Mouse (Mus musculus): ENCODE results near the gene Sh3rf3. TPM values are rescaled to one million over a fixed set of nuclear protein-coding genes. Genes with fewer than 3 reads are reported as not detected.
"Not testable (repeated sequence)": the region's sequence is repeated elsewhere in the genome, so short reads cannot be mapped to it uniquely, and the experiment has no call there.

The Sh3rf3 gene
- polyA plus RNA-seq, 1 experiment from 2014 or later: 0.43 TPM

DNA sequence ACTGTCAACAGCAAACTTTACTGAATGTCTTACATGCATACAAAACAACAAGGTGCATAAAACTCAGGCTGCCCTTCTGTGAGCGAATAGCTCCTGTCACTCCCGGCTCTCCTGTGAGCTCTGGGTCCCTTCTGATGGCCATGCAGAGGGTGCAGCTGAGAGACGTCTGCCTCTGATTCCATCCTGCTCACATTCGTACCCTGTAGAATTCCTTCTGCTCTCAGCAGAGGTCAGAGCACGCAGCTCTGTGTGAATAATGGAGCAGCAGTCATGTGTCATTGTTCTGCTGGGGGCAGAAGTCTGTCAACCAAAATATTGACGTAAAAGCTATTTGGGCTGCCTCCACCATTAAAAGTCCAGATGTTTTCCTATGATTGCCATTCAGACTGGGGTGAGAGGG, 243.1 kb downstream of the Sh3rf3 start:
- no peaks in the 10 kb centered on the region for H3K9me3 ChIP-seq
- no peak for ATAC-seq
- no peak overlapping the region for H3K4me2 ChIP-seq (replicated peaks)
- no peak overlapping the region for H3K27ac ChIP-seq
- no peak overlapping the region for H3K4me3 ChIP-seq (replicated peaks)
- H3K4me1 ChIP-seq (replicated peaks): no peaks in the 10 kb centered on the region
- H3K36me3 ChIP-seq: no peaks in the 10 kb centered on the region
- H3K27me3 ChIP-seq (replicated peaks): no peaks in the 10 kb centered on the region
- WGBS: 49% methylated on average over 6 of the region's 6 CpGs
- H3K9ac ChIP-seq: no peak overlapping the region

DNA sequence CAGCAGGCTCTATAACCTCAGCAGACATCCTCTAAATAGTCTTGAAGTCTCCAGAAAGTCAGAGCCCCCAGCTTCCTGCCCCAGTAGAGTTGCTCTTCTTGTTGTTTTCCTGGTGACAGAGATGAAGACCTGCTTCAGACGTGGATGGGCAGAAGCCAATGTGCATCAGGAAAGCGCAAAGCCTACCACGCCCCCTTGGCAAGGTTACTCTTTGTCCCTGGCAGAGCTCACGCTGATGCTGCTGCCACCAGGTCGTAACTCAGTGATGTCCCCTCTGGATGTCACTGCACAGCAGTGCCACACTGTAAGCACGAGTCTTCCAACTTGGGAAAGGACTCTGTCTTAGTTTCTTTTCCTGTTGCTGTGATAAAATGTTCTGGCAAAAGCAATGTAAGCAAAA, 253.6 kb downstream of the Sh3rf3 start:
- Histone ChIP-seq H3K9ac (no peak overlapping the region), H3K4me1 (replicated peaks) (no peaks in the 10 kb centered on the region), H3K9me3 (no peaks in the 10 kb centered on the region), H3K27ac (no peak overlapping the region), H3K27me3 (replicated peaks) (no peaks in the 10 kb centered on the region), H3K36me3 (no peaks in the 10 kb centered on the region), H3K4me2 (replicated peaks) (no peak overlapping the region), H3K4me3 (replicated peaks) (no peak overlapping the region)
- 58% methylated on average over 6 of the region's 6 CpGs for WGBS
- no peak for ATAC-seq

DNA sequence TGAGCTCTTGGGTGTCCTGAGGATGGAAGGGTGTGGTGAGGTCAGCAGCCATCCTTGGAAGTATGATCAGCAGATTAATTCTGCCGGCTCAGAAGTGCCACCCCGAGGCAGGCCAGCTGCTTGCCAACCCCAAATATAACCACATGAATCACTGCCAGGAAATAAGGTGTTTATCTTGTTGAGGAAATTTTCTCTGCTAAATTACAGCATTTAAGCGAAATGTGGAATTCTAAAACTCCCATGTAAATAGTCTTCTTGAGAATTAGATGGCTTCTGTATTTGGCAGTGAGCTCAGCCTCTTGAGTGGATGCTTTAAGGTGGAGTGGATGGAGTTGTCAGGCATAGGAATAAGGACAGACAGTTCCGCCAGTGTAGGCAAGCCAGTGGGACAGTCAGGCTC, 259.7 kb downstream of the Sh3rf3 start:
- no peak overlapping the region for H3K9ac ChIP-seq
- no peak for ATAC-seq
- H3K4me3 ChIP-seq (replicated peaks): no peak overlapping the region
- H3K4me1 ChIP-seq (replicated peaks): no peaks in the 10 kb centered on the region
- H3K4me2 ChIP-seq (replicated peaks): no peak overlapping the region
- H3K27ac ChIP-seq: no peak overlapping the region
- no peaks in the 10 kb centered on the region for H3K9me3 ChIP-seq
- H3K36me3 ChIP-seq: no peaks in the 10 kb centered on the region
- no peaks in the 10 kb centered on the region for H3K27me3 ChIP-seq (replicated peaks)
- 67% methylated on average over 4 of the region's 4 CpGs for WGBS

DNA sequence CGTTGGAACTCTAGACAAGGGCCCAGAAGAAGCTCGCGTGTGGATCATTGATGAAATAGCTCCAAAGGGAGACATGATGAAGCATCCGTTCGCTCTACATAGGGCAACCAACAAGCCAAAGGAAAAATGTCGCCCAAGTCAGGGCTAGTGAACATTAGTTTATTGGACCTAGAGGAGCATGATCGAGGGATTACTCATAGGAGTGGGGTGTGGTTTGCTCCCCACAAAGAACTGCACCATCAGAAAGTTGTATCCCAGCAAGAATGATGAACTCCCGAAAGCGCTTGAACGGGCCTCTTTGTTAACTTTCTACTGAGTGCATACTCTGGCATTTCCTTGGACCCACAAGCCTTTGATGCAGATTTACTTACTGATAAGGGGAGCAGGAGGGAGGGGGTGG, 263.5 kb downstream of the Sh3rf3 start:
- no peak overlapping the region for H3K9ac ChIP-seq
- no peaks in the 10 kb centered on the region for H3K9me3 ChIP-seq
- no peaks in the 10 kb centered on the region for H3K36me3 ChIP-seq
- no peaks in the 10 kb centered on the region for H3K4me1 ChIP-seq (replicated peaks)
- H3K27ac ChIP-seq: no peak overlapping the region
- WGBS: 88% methylated on average over 10 of the region's 10 CpGs
- no peak overlapping the region for H3K4me3 ChIP-seq (replicated peaks)
- no peak overlapping the region for H3K4me2 ChIP-seq (replicated peaks)
- H3K27me3 ChIP-seq (replicated peaks): no peaks in the 10 kb centered on the region
- no peak for ATAC-seq

DNA sequence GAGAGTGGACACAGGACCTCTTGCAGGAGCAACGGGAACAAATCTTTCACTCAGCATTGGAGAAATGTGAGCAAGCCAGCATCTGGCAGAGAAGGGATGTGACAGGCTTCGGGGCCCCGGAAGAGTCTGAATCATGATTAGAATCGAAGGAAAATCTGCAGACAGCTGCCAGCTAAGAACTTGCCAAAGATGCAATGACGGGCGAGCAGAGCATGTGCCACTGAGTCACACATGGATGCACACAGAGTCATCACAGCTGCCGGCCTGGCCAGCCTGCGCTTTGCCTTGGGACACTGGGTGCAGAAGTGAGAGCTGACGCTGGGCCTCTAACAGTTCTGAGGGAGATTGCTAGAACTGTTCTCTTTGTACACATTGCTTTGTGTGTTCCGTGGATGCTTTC, 264.8 kb downstream of the Sh3rf3 start:
- ATAC-seq: no peak
- no peak overlapping the region for H3K9ac ChIP-seq
- WGBS: 77% methylated on average over 10 of the region's 10 CpGs

DNA sequence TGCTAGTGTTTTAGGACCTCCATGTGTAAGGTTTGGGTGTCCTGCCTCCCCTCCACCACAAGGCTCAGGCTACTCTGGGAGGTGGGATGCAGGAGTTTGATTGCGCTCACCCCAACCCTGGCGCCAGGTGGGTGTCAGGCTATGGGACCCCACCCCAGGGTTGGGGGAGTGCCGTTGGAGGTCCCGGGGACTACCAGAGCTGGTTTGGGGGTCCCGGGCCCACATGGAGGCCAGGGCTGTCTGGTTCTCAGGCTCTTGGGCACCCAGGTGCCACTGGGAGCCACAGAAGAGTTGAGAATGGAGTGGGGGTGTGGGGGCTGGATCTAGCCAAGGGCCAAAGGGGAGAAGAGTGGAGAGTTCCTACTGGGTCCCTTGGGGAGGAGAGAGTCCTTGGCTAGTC, 272.4 kb downstream of the Sh3rf3 start:
- ATAC-seq: no peak
- no peak overlapping the region for H3K4me3 ChIP-seq (replicated peaks)
- H3K9ac ChIP-seq: no peak overlapping the region
- no peaks in the 10 kb centered on the region for H3K27me3 ChIP-seq (replicated peaks)
- no peak overlapping the region for H3K27ac ChIP-seq
- no peaks in the 10 kb centered on the region for H3K9me3 ChIP-seq
- H3K4me1 ChIP-seq (replicated peaks): no peaks in the 10 kb centered on the region
- H3K4me2 ChIP-seq (replicated peaks): no peak overlapping the region
- 93% methylated on average over 5 of the region's 5 CpGs for WGBS
- H3K36me3 ChIP-seq: no peaks in the 10 kb centered on the region

More for the DNA sequence above, 264.8 kb downstream of the Sh3rf3 start:
- H3K27me3 ChIP-seq (replicated peaks): no peaks in the 10 kb centered on the region
- no peaks in the 10 kb centered on the region for H3K36me3 ChIP-seq
- no peak overlapping the region for H3K27ac ChIP-seq
- no peaks in the 10 kb centered on the region for H3K4me1 ChIP-seq (replicated peaks)
- no peak overlapping the region for H3K4me2 ChIP-seq (replicated peaks)
- H3K4me3 ChIP-seq (replicated peaks): no peak overlapping the region
- no peaks in the 10 kb centered on the region for H3K9me3 ChIP-seq

DNA sequence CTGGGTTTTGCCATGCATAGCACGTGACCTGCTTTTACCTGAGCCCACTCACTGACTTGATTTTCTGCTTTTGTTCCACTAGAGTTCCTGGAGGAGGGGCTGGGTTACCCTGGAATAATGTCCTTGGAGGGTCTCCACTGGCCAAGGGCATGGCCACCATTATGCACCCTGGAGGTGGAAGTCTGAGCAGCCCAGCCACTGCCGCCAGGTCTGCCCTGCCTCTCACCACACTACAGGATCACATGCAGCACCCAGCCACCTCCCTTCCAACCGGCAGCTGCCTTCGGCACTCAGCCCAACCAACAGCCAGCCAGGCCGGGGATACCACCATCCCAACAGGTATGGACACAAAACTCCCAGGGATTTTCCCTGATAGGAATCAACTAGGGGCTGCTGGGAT, 273.4 kb downstream of the Sh3rf3 start:
- H3K4me3 ChIP-seq (replicated peaks): no peak overlapping the region
- no peak overlapping the region for H3K27ac ChIP-seq
- 83% methylated on average over 5 of the region's 5 CpGs for WGBS
- ATAC-seq: no peak
- H3K36me3 ChIP-seq: no peaks in the 10 kb centered on the region
- H3K4me2 ChIP-seq (replicated peaks): no peak overlapping the region
- no peaks in the 10 kb centered on the region for H3K4me1 ChIP-seq (replicated peaks)
- H3K9me3 ChIP-seq: no peaks in the 10 kb centered on the region
- no peak overlapping the region for H3K9ac ChIP-seq
- no peaks in the 10 kb centered on the region for H3K27me3 ChIP-seq (replicated peaks)

DNA sequence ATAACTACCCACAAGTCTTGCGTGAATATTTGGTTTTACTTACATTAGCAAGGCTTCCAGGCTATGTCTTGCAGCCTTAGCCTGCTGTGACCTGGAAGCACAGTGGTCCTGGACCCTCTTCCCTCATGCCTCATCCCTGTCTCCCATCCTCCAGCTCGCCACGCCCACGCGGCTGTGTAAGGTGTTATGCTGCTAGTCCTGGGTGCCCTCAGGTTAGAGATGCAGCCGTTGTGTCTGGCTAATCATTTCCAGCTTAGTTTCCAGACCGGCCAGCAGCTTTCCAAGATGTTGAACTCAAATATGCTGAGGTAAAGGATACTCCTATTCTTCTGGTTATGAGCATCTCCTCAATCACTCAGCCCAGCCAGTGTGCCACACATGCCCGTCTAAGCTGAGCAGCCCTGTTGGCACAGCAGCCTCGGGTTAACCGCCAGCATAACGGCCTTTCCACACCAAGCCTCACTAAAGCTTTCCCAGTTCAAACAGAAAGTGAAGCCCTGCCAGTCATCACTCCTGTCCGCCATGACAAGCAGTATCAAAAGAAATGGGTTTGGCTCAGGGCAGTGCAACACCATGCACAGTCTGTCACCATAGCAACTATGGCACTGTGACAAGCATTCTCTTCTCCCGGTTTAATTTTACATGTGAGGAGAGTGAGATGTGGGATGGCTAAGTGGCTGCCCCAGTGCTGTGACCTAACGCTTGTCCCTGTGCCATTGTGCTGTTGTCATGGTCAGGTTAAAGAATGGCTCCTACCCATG, 276.9 kb downstream of the Sh3rf3 start:
- Histone ChIP-seq H3K27me3 (replicated peaks) (no peaks in the 10 kb centered on the region; the same call in 1 of the 2 replicates), H3K9ac (no peak overlapping the region), H3K4me3 (replicated peaks) (no peak overlapping the region), H3K9me3 (no peaks in the 10 kb centered on the region), H3K27ac (no peak overlapping the region), H3K36me3 (no peaks in the 10 kb centered on the region), H3K4me1 (replicated peaks) (no peaks in the 10 kb centered on the region), H3K4me2 (replicated peaks) (no peak overlapping the region)
- WGBS: 76% methylated on average over 14 of the region's 14 CpGs
- ATAC-seq: no peak

DNA sequence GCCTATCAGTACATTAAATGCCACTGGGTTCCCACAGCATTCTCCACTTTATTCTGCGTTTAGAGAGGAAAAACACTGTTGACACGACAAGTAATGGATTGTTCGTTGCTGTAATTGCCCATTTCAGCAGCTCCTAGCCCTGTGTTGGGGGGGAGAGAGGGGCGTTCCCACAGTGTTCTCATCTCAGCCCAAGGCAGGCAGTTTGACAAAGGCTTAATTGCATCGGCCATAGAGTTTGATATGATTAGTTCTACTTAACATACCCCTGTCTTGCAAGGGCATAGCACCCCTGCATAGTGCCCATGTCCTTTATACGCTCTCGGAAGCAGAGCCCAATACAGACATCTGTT, 277.4 kb downstream of the Sh3rf3 start:
- no peak overlapping the region for H3K4me3 ChIP-seq (replicated peaks)
- H3K4me2 ChIP-seq (replicated peaks): no peak overlapping the region
- no peaks in the 10 kb centered on the region for H3K36me3 ChIP-seq
- ATAC-seq: no peak
- 77% methylated on average over 7 of the region's 7 CpGs for WGBS
- H3K27me3 ChIP-seq (replicated peaks): no peaks in the 10 kb centered on the region; the same call in 1 of the 2 replicates
- H3K9ac ChIP-seq: no peak overlapping the region
- H3K27ac ChIP-seq: no peak overlapping the region
- no peaks in the 10 kb centered on the region for H3K9me3 ChIP-seq
- H3K4me1 ChIP-seq (replicated peaks): no peaks in the 10 kb centered on the region

DNA sequence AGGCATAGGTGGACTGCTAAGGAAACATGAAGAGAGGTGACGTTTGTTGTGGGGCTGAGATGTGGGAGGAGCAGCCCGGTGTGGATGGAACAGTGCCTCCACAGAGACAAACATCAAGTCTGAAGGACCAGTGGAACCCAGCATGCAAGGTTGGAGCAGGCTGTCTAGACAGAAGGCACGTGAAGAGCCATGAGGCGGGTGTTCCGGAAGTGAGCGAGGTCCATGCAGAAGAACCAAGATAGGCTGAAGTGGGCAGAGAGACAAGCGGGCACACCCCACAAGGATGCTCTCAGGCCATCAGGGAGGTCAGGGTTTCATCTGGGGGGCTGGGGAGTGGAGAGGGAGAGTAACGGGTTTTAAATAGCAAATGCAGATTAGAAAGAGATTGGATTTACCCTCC, 278.4 kb downstream of the Sh3rf3 start:
- Histone ChIP-seq H3K4me2 (replicated peaks) (no peak overlapping the region), H3K9me3 (no peaks in the 10 kb centered on the region), H3K9ac (no peak overlapping the region), H3K27ac (no peak overlapping the region), H3K27me3 (replicated peaks) (no peaks in the 10 kb centered on the region; the same call in 1 of the 2 replicates), H3K36me3 (no peaks in the 10 kb centered on the region), H3K4me3 (replicated peaks) (no peak overlapping the region), H3K4me1 (replicated peaks) (no peaks in the 10 kb centered on the region)
- WGBS: 87% methylated on average over 8 of the region's 8 CpGs
- no peak for ATAC-seq

DNA sequence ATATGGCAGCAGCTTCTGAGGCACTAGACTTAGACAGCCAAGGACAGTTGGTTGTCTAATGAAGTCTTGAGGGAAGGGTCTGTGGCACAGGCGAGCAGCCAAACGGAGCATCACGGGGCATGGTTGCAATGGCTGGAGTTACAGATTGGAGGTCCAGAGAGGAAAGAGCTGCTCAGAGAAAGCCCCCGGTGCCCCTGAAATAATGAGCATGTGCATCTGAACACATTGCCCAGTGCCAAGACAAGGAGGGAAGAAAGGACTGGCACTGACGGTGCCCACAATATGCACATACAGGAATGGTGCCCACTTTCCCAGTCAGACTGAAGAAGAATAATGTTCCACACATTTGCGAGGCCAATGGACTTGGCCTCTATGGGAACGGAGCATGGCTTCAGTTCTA, 278.8 kb downstream of the Sh3rf3 start:
- H3K36me3 ChIP-seq: no peaks in the 10 kb centered on the region
- H3K4me1 ChIP-seq (replicated peaks): no peaks in the 10 kb centered on the region
- no peak overlapping the region for H3K9ac ChIP-seq
- H3K4me2 ChIP-seq (replicated peaks): no peak overlapping the region
- no peak for ATAC-seq
- WGBS: 89% methylated on average over 7 of the region's 7 CpGs
- no peaks in the 10 kb centered on the region; the same call in 1 of the 2 replicates for H3K27me3 ChIP-seq (replicated peaks)
- H3K9me3 ChIP-seq: no peaks in the 10 kb centered on the region
- H3K4me3 ChIP-seq (replicated peaks): no peak overlapping the region
- no peak overlapping the region for H3K27ac ChIP-seq

DNA sequence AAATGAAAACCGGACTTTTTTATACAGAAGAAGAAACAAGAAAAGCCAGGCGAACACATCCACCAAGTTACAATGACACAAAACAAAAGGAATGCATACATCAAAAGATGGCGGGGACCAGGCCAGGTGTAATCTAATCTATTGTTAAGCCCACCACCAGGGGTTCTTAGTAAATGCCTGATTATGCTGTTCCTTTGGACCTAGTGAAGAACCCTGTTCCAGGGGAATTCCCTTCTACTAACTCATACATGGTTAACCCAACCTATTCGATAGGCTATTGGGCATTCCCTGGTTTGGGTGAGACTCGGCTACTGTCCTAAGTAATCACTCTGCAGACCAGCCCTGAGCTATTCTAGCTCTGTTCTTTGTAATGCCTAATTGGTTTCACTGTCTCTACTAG, 289.9 kb downstream of the Sh3rf3 start:
- not testable (repeated sequence) for H3K9me3 ChIP-seq; H3K9ac ChIP-seq; H3K4me2 ChIP-seq (replicated peaks); H3K4me1 ChIP-seq (replicated peaks); ATAC-seq; H3K27me3 ChIP-seq (replicated peaks); H3K4me3 ChIP-seq (replicated peaks); H3K36me3 ChIP-seq; H3K27ac ChIP-seq
- 89% methylated on average over 5 of the region's 5 CpGs for WGBS

DNA sequence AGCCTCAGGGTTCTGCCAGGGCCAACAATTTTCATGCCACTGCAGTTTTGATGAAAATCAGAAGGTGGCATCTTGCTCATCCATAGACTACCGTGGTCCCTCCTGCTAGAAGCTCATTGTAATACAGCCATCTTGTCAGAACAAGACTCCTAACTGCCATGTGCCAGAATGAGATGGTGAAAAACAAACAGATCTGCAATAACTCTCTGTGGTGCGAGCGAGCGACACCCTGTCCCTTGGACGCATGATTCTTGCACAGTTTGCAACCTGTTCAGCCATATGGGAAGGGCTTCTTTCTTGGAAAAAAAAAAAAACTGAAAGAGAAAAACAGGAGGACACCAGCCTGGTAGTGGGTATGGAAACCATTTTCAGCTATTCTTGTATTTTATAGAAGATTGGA, 291.5 kb downstream of the Sh3rf3 start:
- Histone ChIP-seq H3K9me3 (no peaks in the 10 kb centered on the region), H3K4me2 (replicated peaks) (no peak overlapping the region), H3K4me1 (replicated peaks) (no peaks in the 10 kb centered on the region), H3K27me3 (replicated peaks) (no peaks in the 10 kb centered on the region), H3K9ac (no peak overlapping the region), H3K36me3 (no peaks in the 10 kb centered on the region), H3K27ac (no peak overlapping the region), H3K4me3 (replicated peaks) (no peak overlapping the region)
- no peak for ATAC-seq
- WGBS: 79% methylated on average over 5 of the region's 5 CpGs
